Mouse (Mus musculus) intestine, embryonic 14.5 days (tissue): ENCODE measurements around the gene Cdk19. TPM values are rescaled to one million over a fixed set of nuclear protein-coding genes. Genes with fewer than 3 reads are reported as not detected.
A peak's percentile ranks its signal among the peaks of the same experiment; 100 is the strongest.

ENCODE experiments used
- ATAC-seq: fragments of 200-750 bp; cut with Nextera tagmentation; replicated peaks from 2 replicates; pipeline ENCODE4 v1.8.0; 2017; ENCODE audit warnings: low read depth, moderate number of reproducible peaks, moderate TSS enrichment, moderate library complexity; ENCODE audit not compliant: low FRiP score, low TSS enrichment
- DNase-seq: peaks from one replicate; pipeline ENCODE4 v3.0.0-alpha.2; 2018; ENCODE audit warnings: low spot score
- H3K27ac ChIP-seq: fragments of 300-500 bp; sonication (generic); 2 replicates; pipeline ENCODE4 v1.5.1; 2014; ENCODE audit warnings: low read depth, mild to moderate bottlenecking, control low read depth
- H3K27me3 ChIP-seq: fragments of 300-500 bp; sonication (generic); replicated peaks from 2 replicates; pipeline ENCODE4 v1.6.1; 2014; ENCODE audit warnings: low read length, control low read depth; ENCODE audit not compliant: control insufficient read depth, insufficient read depth
- H3K36me3 ChIP-seq: fragments of 300-500 bp; sonication (generic); 2 replicates; pipeline ENCODE4 v1.6.1; 2014; ENCODE audit warnings: low read length, control low read depth; ENCODE audit not compliant: control insufficient read depth, insufficient read depth
- H3K4me1 ChIP-seq: fragments of 300-500 bp; sonication (generic); replicated peaks from 2 replicates; pipeline ENCODE4 v1.6.1; 2014; ENCODE audit warnings: low read length, control low read depth, mixed read lengths; ENCODE audit not compliant: control insufficient read depth, insufficient read depth
- H3K4me2 ChIP-seq: fragments of 300-500 bp; sonication (generic); 2 replicates; pipeline ENCODE4 v1.6.1; 2014; ENCODE audit warnings: low read length
- H3K4me3 ChIP-seq: fragments of 300-500 bp; sonication (generic); 2 replicates; pipeline ENCODE4 v1.5.1; 2014; ENCODE audit warnings: low read depth, low read length, control low read depth, mixed read lengths
- H3K9ac ChIP-seq: fragments of 300-500 bp; sonication (generic); 2 replicates; pipeline ENCODE4 v1.6.1; 2014; ENCODE audit warnings: mild to moderate bottlenecking, low read length
- H3K9me3 ChIP-seq: fragments of 300-500 bp; sonication (generic); 2 replicates; pipeline ENCODE4 v1.6.1; 2016; ENCODE audit warnings: low read length, control low read depth; ENCODE audit not compliant: control insufficient read depth
- WGBS: fragments of 180-500 bp; shearing (Covaris S2); extraction: QIAGEN DNeasy Blood & Tissue Kit; methylation state at CpG from one replicate; pipeline ENCODE4 v1.1.7; 2014; 5-methylcytosine and 5-hydroxymethylcytosine counted together
- polyA plus RNA-seq: library from polyadenylated mRNA; unstranded; fragments of >200 nt; fragmentation: Nextera tagmentation; extraction: Ambion mirVana; gene quantifications from 2 replicates; pipeline ENCODE4 v1.2.1, GENCODE M21; 2014

Gene Cdk19
- polyA plus RNA-seq, 1 experiment from 2014 or later, result 8.7 TPM

GRCm38 (mm10) chr10:40346776-40347403, 7.5 kb downstream of the Cdk19 start:
- Histone ChIP-seq H3K27ac (no peak overlapping the region), H3K4me2 (no peak overlapping the region), H3K4me1 (peaks cover 15% of the 10 kb centered on the region; the same call in 1 of the 2 replicates), H3K4me3 (no peak overlapping the region), H3K9ac (no peak overlapping the region), H3K36me3 (no peaks in the 10 kb centered on the region), H3K9me3 (no peaks in the 10 kb centered on the region), H3K27me3 (no peaks in the 10 kb centered on the region)
- WGBS, result 79% methylated on average over 3 of the region's 3 CpGs
- ATAC-seq (no peak), DNase-seq (no peak)

- Histone ChIP-seq H3K36me3 (no peaks in the 10 kb centered on the region), H3K27ac (peak overlapping the region; percentile 94; the same call in 1 of the 2 replicates), H3K9ac (no peak overlapping the region), H3K4me2 (peak overlapping the region; percentile 54), H3K9me3 (no peaks in the 10 kb centered on the region), H3K4me1 (peaks cover 15% of the 10 kb centered on the region; the same call in 1 of the 2 replicates), H3K27me3 (no peaks in the 10 kb centered on the region), H3K4me3 (no peak overlapping the region)
- ATAC-seq, result no peak
- no peak for DNase-seq
- 66% methylated on average over 9 of the region's 9 CpGs for WGBS
Observed at GRCm38 (mm10) chr10:40347461-40347954, 8.1 kb downstream of the Cdk19 start.

- H3K9ac ChIP-seq, result peak overlapping the region; percentile 89
- under 1% methylated on average over 57 of the region's 76 CpGs for WGBS
- H3K36me3 ChIP-seq, result no peaks in the 10 kb centered on the region
- H3K4me3 ChIP-seq, result peak overlapping the region; percentile 77
- peak; percentile 98 for DNase-seq
- H3K27ac ChIP-seq, result peak overlapping the region; percentile 94
- H3K27me3 ChIP-seq, result no peaks in the 10 kb centered on the region
- ATAC-seq, result peak; percentile 98
- H3K4me2 ChIP-seq, result peak overlapping the region; percentile 67
- H3K4me1 ChIP-seq, result peaks cover 15% of the 10 kb centered on the region; the same call in 1 of the 2 replicates
- H3K9me3 ChIP-seq, result no peaks in the 10 kb centered on the region
Observed at GRCm38 (mm10) chr10:40348566-40349536, 9.5 kb downstream of the Cdk19 start.

GRCm38 (mm10) chr10:40349631-40350177, 10.3 kb downstream of the Cdk19 start:
- under 1% methylated on average over 60 of the region's 62 CpGs for WGBS
- Histone ChIP-seq H3K4me1 (peaks cover 15% of the 10 kb centered on the region; the same call in 1 of the 2 replicates), H3K9ac (peak overlapping the region; percentile 89), H3K9me3 (no peaks in the 10 kb centered on the region), H3K27ac (peak overlapping the region; percentile 94), H3K4me3 (peak overlapping the region; percentile 77), H3K36me3 (no peaks in the 10 kb centered on the region), H3K27me3 (no peaks in the 10 kb centered on the region), H3K4me2 (peak overlapping the region; percentile 67)
- peak; percentile 85 for DNase-seq
- ATAC-seq, result peak; percentile 49

- peak overlapping the region; percentile 77 for H3K4me3 ChIP-seq
- no peaks in the 10 kb centered on the region for H3K9me3 ChIP-seq
- H3K9ac ChIP-seq, result peak overlapping the region; percentile 89
- no peaks in the 10 kb centered on the region for H3K27me3 ChIP-seq
- peak overlapping the region; percentile 94; the same call in 1 of the 2 replicates for H3K27ac ChIP-seq
- ATAC-seq (no peak), DNase-seq (no peak)
- H3K36me3 ChIP-seq, result no peaks in the 10 kb centered on the region
- WGBS, result 46% methylated on average over 12 of the region's 12 CpGs
- H3K4me2 ChIP-seq, result peak overlapping the region; percentile 67
- peaks cover 15% of the 10 kb centered on the region; the same call in 1 of the 2 replicates for H3K4me1 ChIP-seq
Observed at GRCm38 (mm10) chr10:40350245-40350932, 11.0 kb downstream of the Cdk19 start.

- H3K27me3 ChIP-seq, result no peaks in the 10 kb centered on the region
Observed at GRCm38 (mm10) chr10:40351156-40351555, 11.8 kb downstream of the Cdk19 start.

GRCm38 (mm10) chr10:40354081-40354480, 14.7 kb downstream of the Cdk19 start:
- 86% methylated on average over 9 of the region's 9 CpGs for WGBS
- Histone ChIP-seq H3K9me3 (no peaks in the 10 kb centered on the region), H3K4me3 (no peak overlapping the region), H3K27ac (no peak overlapping the region), H3K4me2 (no peak overlapping the region), H3K27me3 (no peaks in the 10 kb centered on the region), H3K4me1 (peaks cover 14% of the 10 kb centered on the region; the same call in 1 of the 2 replicates), H3K9ac (no peak overlapping the region), H3K36me3 (no peaks in the 10 kb centered on the region)
- ATAC-seq (no peak), DNase-seq (no peak)

More at GRCm38 (mm10) chr10:40351156-40351555, 11.8 kb downstream of the Cdk19 start:
- Histone ChIP-seq H3K4me3 (no peak overlapping the region), H3K9ac (no peak overlapping the region), H3K36me3 (no peaks in the 10 kb centered on the region), H3K4me2 (peak overlapping the region; percentile 67; the same call in 1 of the 2 replicates), H3K4me1 (peaks cover 15% of the 10 kb centered on the region; the same call in 1 of the 2 replicates), H3K9me3 (no peaks in the 10 kb centered on the region), H3K27ac (no peak overlapping the region)
- DNase-seq (no peak), ATAC-seq (no peak)
- 76% methylated on average over 4 of the region's 4 CpGs for WGBS

- Histone ChIP-seq H3K27ac (no peak overlapping the region), H3K27me3 (no peaks in the 10 kb centered on the region), H3K4me1 (peaks cover 14% of the 10 kb centered on the region; the same call in 1 of the 2 replicates), H3K9ac (no peak overlapping the region), H3K9me3 (no peaks in the 10 kb centered on the region), H3K4me3 (no peak overlapping the region), H3K4me2 (no peak overlapping the region), H3K36me3 (no peaks in the 10 kb centered on the region)
- ATAC-seq (no peak), DNase-seq (no peak)
- WGBS, result 88% methylated on average over 1 of the region's 1 CpGs
Observed at GRCm38 (mm10) chr10:40354556-40354955, 15.2 kb downstream of the Cdk19 start.
